Mouse (Mus musculus): ENCODE results near the gene Wnt1. TPM values are rescaled to one million over a fixed set of nuclear protein-coding genes. Genes with fewer than 3 reads are reported as not detected.

Gene Wnt1
- total RNA-seq, 2 experiments from 2014 or later, result not detected

DNA sequence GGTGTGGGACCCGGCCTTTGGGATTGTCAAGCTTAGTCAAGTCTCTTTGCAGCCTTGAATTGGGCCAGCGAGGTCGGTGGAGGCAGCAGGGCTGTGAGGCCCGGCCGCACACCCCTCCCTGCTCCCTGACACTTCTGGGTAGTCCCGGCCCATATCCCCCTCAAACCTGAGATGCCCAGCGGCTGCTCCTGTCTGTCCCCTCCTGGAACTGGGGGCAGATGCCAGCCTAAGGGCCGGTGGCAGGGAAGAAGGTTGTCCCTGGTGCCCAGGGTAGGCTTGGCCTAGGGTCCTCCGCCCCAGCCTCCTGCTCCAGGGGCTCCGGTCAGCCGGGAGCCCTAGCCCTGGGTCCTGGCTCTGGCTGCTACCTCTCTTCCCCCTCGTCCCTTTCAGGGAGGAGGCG is 44.4 kb downstream of the Wnt1 start:
- DNase-seq (ENCODE audit: low spot score in 2 of 2), result no peak

DNA sequence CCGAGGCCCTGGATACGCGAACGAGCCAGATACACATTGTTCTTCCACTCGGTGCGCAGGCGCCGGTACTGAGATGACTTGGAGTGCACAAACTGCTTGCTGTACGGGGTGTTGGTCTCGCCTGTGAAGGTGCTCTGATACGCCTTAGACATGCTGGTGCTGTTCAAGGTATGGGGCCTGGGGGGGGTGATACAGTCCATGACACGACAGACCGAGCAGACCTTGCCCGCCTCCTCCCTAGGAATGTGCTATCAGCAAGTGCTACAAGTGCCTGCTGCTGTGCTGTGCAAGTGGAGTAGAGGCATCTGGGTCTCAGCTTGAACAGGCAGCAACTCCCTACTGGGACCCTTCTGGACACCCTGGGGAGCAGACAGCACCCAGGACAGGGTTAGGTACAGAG is 45.6 kb downstream of the Wnt1 start:
- no peak for DNase-seq (ENCODE audit: low spot score in 2 of 2)

DNA sequence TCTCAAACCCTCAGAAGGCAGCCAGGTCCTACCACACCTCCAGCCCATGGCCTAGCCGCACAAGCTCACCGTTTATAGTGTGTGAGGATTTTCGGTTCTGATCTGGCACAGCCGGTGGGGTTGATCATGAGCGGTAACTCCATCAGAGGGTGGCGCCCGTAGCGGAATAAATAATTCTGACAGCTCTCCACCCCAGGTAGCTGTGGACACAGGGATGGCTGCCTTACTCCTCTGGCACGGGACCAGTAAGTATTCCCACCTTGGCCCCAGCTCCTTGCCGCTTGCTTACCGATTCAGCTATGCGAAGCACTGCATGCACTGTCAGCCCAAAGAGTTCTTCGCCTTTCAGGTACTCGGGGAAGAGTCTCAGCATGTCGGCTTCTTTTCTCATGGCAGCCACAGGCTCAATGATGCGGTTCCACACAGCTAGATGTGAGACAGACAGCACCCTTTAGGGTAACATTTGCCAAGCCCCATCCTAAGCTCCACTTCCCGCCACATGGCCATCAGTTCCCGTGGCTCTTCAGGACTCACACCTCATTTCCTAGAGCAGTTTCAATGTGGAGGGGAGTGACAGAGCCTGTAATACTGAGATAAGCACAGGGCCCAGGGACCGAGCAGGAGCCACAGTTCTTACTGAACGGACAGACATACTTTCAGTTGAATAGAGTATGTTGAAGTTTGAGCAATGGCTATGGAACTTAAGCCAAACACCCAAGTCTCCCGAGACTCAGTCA is 47.5 kb downstream of the Wnt1 start:
- no peak for DNase-seq (ENCODE audit: low spot score in 2 of 2)

DNA sequence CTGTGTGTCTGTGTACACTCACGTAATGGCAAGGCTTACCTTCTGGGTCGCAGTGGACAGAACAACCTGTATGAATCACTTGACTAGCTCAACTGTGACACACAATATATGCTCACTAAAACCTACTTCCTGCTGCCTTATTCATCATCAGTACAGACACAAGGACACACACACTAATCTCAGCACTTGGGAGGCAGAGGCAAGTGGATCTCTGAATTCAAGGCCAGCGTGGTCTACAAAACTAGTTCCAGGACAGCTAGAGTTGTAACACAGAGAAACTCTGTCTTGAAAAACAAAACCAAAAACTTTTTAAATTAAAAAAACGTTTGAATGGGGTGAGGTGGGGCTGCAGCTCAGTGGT is 48.1 kb downstream of the Wnt1 start:
- DNase-seq (ENCODE audit: low spot score in 2 of 2), result no peak

DNA sequence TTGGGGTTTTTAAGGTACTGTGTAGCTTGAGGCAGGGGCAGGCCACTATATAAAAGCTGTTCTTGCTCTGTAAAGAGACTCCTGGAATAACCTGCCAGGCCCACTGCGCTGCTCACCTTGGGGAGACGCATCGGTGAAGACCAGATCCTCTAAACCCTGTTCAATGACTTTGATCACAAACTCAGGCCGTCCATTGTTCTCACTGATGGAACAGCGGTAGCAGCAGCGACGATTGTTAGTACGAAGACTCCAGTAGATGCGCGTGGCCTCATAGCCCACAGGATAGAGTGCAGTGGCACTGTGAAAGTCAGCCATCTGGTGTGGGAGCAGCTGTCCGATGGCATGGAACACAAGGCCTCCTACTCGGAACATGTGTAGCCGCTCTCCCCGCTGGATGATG is 49.5 kb downstream of the Wnt1 start:
- no peak for DNase-seq (ENCODE audit: low spot score in 2 of 2)

DNA sequence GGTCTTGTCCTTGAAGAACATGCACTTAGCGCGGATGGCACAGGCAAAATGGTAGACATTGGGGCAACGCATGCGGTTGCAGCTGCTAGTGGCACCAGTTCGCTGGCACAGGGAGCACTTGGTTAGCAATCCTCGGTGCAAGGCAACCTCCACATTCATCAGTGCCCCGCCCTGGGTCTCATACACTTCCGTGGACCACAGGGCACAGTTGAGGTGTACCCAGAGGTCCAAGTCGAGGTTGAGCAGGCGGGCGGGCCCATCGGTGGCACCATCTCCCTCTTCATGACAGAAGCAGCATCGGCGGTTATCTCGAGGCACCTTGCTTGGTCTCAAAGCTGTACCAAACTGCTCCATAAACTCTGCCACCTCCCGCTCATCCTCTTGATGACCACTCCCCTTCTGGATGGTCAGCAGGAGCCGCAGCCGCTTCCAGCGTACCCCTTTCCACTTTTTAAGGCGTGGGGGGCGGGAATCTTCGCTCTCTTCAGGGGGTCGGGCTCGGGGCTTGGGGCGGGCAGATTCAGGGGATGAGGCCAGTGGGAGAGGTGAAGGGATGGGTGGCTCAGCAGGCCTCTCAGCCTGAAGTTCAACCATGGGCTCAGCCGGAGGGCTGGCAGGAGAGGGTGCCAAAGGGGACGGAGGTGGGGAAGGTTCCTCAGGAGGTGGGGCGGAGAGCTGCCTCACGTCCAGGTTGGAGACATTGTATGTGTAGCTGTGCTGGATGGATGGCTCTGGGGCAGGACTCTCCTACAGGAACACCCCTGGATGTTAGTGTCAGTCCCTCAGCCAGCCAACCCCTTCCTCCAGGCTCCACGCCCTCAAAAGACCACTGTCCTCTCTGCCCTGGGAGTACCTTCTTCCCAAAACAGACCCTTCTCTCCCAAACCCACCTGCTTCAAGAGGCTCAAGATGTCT is 50.3 kb downstream of the Wnt1 start:
- DNase-seq (ENCODE audit: low spot score in 2 of 2), result no peak

Other genes with a start within 250 kb of the Wnt1 start
- 10 to 100 TPM; 43.9 to 44.7 TPM for gene Ccnt1, start 218.9 kb upstream of the Wnt1 start, total RNA-seq (2021)
- gene 4930415O20Rik, start 218.9 kb upstream of the Wnt1 start, total RNA-seq (2021), result not detected
- gene Adcy6, start 179.8 kb upstream of the Wnt1 start, total RNA-seq (2021), result 10 to 100 TPM; 45.1 to 45.3 TPM
- gene Cacnb3, start 159.0 kb upstream of the Wnt1 start, total RNA-seq (2021), result 100 to 1,000 TPM; 159 to 168 TPM
- gene Ddx23, start 127.0 kb upstream of the Wnt1 start, total RNA-seq (2021), result 10 to 100 TPM; 60.3 to 70.2 TPM
- gene Rnd1, start 112.4 kb upstream of the Wnt1 start, total RNA-seq (2021), result 10 to 100 TPM; 18.8 to 21.5 TPM
- gene Ccdc65, start 81.7 kb upstream of the Wnt1 start, total RNA-seq (2021), result 10 to 100 TPM in 1 of 2 experiments, 1 to 10 TPM in 1; 8.9 to 10.1 TPM
- gene Fkbp11, start 61.7 kb upstream of the Wnt1 start, total RNA-seq (2021), result 1 to 10 TPM; 1.3 to 2.7 TPM
- gene Arf3, start 26.6 kb upstream of the Wnt1 start, total RNA-seq (2021), result 100 to 1,000 TPM; 791 to 794 TPM
- gene Wnt10b, start 11.7 kb upstream of the Wnt1 start, total RNA-seq (2021), result under 1 TPM; 0.41 to 0.48 TPM
- 100 to 1,000 TPM; 747 to 793 TPM for gene Ddn, start 19.6 kb downstream of the Wnt1 start, total RNA-seq (2021)
- 10 to 100 TPM; 44.5 to 46.2 TPM for gene Prkag1, start 41.7 kb downstream of the Wnt1 start, total RNA-seq (2021)
- 10 to 100 TPM; 71.7 to 83.1 TPM for gene Kmt2d, start 81.3 kb downstream of the Wnt1 start, total RNA-seq (2021)
- 1 to 10 TPM; 8.1 to 9.3 TPM for gene Rhebl1, start 104.7 kb downstream of the Wnt1 start, total RNA-seq (2021)
- under 1 TPM; 0.31 to 0.35 TPM for gene Dhh, start 108.7 kb downstream of the Wnt1 start, total RNA-seq (2021)
- gene Lmbr1l, start 128.4 kb downstream of the Wnt1 start, total RNA-seq (2021), result 10 to 100 TPM; 13.7 to 17.9 TPM
- 100 to 1,000 TPM; 661 to 671 TPM for gene Tuba1b, start 144.7 kb downstream of the Wnt1 start, total RNA-seq (2021)
- gene Gm49450, start 163.7 kb downstream of the Wnt1 start, total RNA-seq (2021), result not detected
- 1,000 to 10,000 TPM; 2,120 to 2,322 TPM for gene Tuba1a, start 163.8 kb downstream of the Wnt1 start, total RNA-seq (2021)
- 100 to 1,000 TPM; 119 to 162 TPM for gene Tuba1c, start 240.0 kb downstream of the Wnt1 start, total RNA-seq (2021)

Measured in layer of hippocampus, postnatal 14 days (tissue).